Mouse (Mus musculus) cerebellum, adult 2 months (tissue): Measurements from ENCODE around the gene Gtf2ird1. TPM values are rescaled to one million over a fixed set of nuclear protein-coding genes. Genes with fewer than 3 reads are reported as not detected.

Source experiments
- DNase-seq, 2 experiments: peaks; one replicate each; pipeline ENCODE4 v3.0.0; 2021
- H3K27ac ChIP-seq: fragments of 200-500 bp; 2 replicates; pipeline ENCODE4 v1.5.1; 2012; ENCODE audit warnings: low read length, control low read depth, inconsistent platforms; ENCODE audit not compliant: insufficient read depth
- H3K27me3 ChIP-seq: fragments of 200-500 bp; 2 replicates; pipeline ENCODE4 v1.6.1; 2012; ENCODE audit warnings: inconsistent platforms, mild to moderate bottlenecking, low read length, moderate library complexity; ENCODE audit not compliant: control insufficient read depth, insufficient read depth
- H3K4me1 ChIP-seq: fragments of 200-500 bp; 2 replicates; pipeline ENCODE4 v1.6.1; 2011; ENCODE audit warnings: low read length; ENCODE audit not compliant: control insufficient read depth, insufficient read depth
- H3K4me3 ChIP-seq: fragments of 200-500 bp; replicated peaks from 2 replicates; pipeline ENCODE3; 2011; ENCODE audit warnings: mild to moderate bottlenecking, low read depth, low read length, control low read depth; ENCODE audit not compliant: insufficient read depth
- CTCF ChIP-seq: fragments of 200-500 bp; IDR thresholded peaks from 2 replicates; pipeline ENCODE4 v1.5.1; 2011; ENCODE audit warnings: low read depth, mild to moderate bottlenecking, control low read depth, low read length, moderate library complexity, borderline replicate concordance; ENCODE audit not compliant: insufficient read depth
- POLR2A ChIP-seq: fragments of 200-500 bp; IDR thresholded peaks from 2 replicates; pipeline ENCODE4 v1.6.1; 2011; ENCODE audit warnings: low read length, control low read depth, borderline replicate concordance; ENCODE audit not compliant: insufficient read depth
- WGBS: fragments of 180-500 bp; shearing (Covaris S2); methylation state at CpG from one replicate; pipeline ENCODE4 v1.1.7; 2018; 5-methylcytosine and 5-hydroxymethylcytosine counted together
- polyA plus RNA-seq: library from polyadenylated mRNA; depleted of rRNA; stranded (reverse); fragments of >200 nt; gene quantifications from 2 replicates; pipeline ENCODE4 v1.2.3, GENCODE M21; 2012; rRNA removed

Gene Gtf2ird1
- polyA plus RNA-seq, 1 experiment = 47.0 TPM

DNA sequence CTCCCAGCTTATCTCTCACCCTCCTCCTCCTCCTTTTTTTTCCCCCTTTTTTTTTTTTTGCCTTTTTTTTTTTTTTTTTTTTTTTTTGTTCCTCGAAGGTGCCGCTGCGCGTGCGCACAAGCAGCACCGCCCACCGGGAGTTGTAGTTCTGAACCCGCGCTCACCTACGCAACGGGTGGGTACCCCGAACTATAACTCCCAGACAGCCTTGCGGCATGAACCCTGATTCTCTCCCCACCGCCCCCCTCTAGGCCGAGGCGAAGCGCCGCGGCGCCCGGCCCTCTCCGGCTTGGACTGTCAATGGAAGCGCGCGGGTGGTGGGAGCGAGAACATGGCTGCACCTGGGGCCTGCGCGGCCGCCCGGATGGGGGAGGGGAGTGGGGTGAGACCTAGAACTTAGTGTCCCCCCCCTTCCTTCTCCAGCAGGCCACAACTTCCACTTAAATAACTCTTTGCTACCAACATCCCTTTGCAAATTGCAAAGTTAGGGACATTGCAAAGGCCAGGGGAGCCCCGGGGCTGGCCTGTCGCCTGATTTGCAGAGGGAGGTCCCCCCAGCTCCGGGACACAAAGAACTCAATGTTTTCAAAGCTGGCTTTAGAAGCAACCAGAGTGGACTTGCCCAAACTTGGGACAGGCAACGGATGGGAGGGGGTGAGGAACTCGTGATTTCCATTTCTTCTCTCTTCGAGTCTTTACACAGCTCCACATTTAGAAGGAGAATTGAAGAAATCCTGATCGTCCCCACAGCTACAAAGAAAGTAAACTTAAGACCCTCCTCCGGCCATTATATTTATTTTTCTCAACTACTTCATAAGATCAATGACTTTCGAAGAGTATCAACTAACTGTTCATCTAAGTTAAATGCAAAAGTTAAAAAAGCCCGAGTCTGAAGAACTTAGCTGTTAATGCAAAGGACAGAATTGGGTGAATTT lies 141.6 kb downstream of the Gtf2ird1 start, which contains the start of gene Gtf2i:
Gtf2i (minus strand) TSS at position 73 of the 935 bp plus-strand sequence.
- Histone ChIP-seq H3K27ac (peak within 1 kb of the TSS; percentile 98), H3K4me1 (no peaks in the 10 kb centered on the region), H3K4me3 (peak within 1 kb of the TSS; percentile 96), H3K27me3 (no peaks in the 10 kb centered on the region)
- TF ChIP-seq CTCF = no peak
- TF ChIP-seq POLR2A = peak; percentile 28; the same call in 1 of the 2 replicates
- peak; percentile 94 to 98 for DNase-seq
- under 1% methylated on average over 40 of the region's 40 CpGs for WGBS

DNA sequence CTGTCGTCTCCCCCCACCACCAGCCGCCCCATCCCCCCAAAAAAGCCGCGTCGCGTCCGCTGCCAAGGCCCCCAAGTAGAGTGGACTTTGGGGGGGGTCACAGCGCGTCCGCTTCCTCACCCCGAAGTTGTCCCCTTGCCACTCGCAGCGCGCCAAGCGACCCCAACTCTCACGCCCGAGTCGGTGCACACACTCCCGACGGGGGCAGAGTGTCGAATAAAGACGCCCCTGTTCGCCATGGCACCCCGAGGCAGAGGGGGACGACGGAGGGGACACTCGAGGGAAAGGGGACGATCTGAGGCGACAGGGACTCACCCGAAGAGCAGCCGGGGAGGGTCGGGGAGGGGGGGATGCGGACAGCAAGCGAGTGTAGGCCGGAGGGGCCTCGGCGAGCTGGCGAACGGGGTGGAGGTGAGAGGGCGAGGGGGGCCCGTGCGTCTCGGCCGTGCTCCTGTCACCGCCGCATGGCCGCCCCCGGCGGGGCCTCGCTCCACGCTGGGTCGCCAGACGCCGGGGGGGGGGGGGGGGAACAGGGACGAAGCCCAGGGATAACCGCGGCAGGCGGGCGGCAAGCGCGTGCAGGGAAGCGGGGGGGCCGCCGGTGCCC lies 142.3 kb downstream of the Gtf2ird1 start:
- Histone ChIP-seq H3K27me3 (no peaks in the 10 kb centered on the region), H3K4me3 (peak overlapping the region; percentile 96), H3K27ac (peak overlapping the region; percentile 98), H3K4me1 (no peaks in the 10 kb centered on the region)
- TF ChIP-seq CTCF = no peak
- no peak for TF ChIP-seq POLR2A
- DNase-seq = peak in 1 of 2 experiments; percentile 74
- under 1% methylated on average over 42 of the region's 64 CpGs for WGBS

- under 1% methylated on average over 67 of the region's 68 CpGs for WGBS
- peak overlapping the region; percentile 96 for H3K4me3 ChIP-seq
- no peaks in the 10 kb centered on the region for H3K27me3 ChIP-seq
- no peaks in the 10 kb centered on the region for H3K4me1 ChIP-seq
- peak overlapping the region; percentile 98 for H3K27ac ChIP-seq
- TF ChIP-seq CTCF = no peak
- peak; percentile 73; the same call in 1 of the 2 replicates for TF ChIP-seq POLR2A
- DNase-seq = peak; percentile 95 to 96
Measured at GRCm38 (mm10) chr5:134313451-134314067, 143.0 kb downstream of the Gtf2ird1 start.

- no peak for DNase-seq
- TF ChIP-seq POLR2A (no peak), CTCF (no peak)
- Histone ChIP-seq H3K27ac (no peak overlapping the region), H3K4me1 (no peaks in the 10 kb centered on the region; the same call in 1 of the 2 replicates), H3K4me3 (peak overlapping the region; percentile 96), H3K27me3 (no peaks in the 10 kb centered on the region)
- 4% methylated on average over 19 of the region's 19 CpGs for WGBS
Measured at GRCm38 (mm10) chr5:134312691-134313450, 143.6 kb downstream of the Gtf2ird1 start.

- H3K27me3 ChIP-seq = no peaks in the 10 kb centered on the region
- no peak for DNase-seq
- H3K4me3 ChIP-seq = no peak overlapping the region
- H3K27ac ChIP-seq = no peak overlapping the region
- H3K4me1 ChIP-seq = peaks cover 3% of the 10 kb centered on the region; the same call in 1 of the 2 replicates
- TF ChIP-seq POLR2A (no peak), CTCF (no peak)
- WGBS = 48% methylated on average over 6 of the region's 6 CpGs
Measured at GRCm38 (mm10) chr5:134311894-134312411, 144.6 kb downstream of the Gtf2ird1 start.

DNA sequence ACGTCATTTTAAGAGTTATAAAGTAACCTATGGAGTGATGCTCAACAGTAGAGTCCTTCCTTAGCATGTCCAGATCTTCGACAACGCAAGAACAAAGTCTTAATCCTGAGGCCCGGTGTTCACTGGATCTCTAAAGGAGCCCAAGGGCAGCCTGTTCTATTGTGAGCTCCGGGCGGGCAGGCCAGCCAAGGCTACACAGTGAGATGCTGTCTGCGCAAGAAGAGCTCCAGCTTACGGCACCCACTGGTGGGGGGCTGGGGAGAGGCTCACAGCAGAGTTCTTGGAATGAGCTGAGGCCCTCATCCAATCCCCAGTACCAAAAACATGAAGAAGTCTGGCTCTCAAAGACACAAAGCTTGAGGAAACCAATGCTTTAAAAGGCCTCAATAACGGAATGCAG lies 146.3 kb downstream of the Gtf2ird1 start:
- no peak for DNase-seq
- TF ChIP-seq CTCF (no peak), POLR2A (no peak)
- Histone ChIP-seq H3K27ac (no peak overlapping the region), H3K4me1 (peaks cover 3% of the 10 kb centered on the region; the same call in 1 of the 2 replicates), H3K27me3 (no peaks in the 10 kb centered on the region), H3K4me3 (no peak overlapping the region)
- WGBS = 75% methylated on average over 9 of the region's 9 CpGs

DNA sequence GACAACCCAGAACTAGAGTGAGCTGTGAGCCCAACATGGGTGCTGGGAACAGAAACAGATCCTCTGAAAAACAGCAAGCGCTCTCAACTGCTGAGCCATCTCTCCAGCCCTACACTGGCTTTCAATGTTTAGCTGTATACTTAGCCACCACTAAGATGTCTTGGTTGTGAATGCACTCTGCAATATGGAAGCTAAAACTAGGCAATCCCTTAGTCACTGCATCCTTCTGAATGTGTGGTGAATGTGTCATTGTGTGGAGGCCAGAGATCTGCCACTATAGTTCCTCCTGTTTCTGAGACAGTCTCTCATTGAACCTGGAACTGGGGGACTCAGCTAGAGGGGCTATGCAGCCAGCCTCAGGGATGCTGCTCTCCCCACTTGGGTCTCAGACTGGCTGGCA lies 147.2 kb downstream of the Gtf2ird1 start:
- DNase-seq = no peak
- H3K4me1 ChIP-seq = peaks cover 8% of the 10 kb centered on the region

More for the DNA sequence above, 147.2 kb downstream of the Gtf2ird1 start:
- no peak for TF ChIP-seq POLR2A
- no peak for TF ChIP-seq CTCF
- 100% methylated on average over 1 of the region's 1 CpGs for WGBS
- no peak overlapping the region for H3K27ac ChIP-seq
- no peaks in the 10 kb centered on the region for H3K27me3 ChIP-seq
- no peak overlapping the region for H3K4me3 ChIP-seq

Other genes starting within 250 kb of the Gtf2ird1 start
- gene Ncf1, start 227.1 kb downstream of the Gtf2ird1 start, polyA plus RNA-seq = 2.5 and 3.0 TPM in 2 replicates
- gene Gtf2i, start 142.0 kb downstream of the Gtf2ird1 start, polyA plus RNA-seq = 154 and 157 TPM in 2 replicates
- 54.2 and 59.1 TPM in 2 replicates for gene Clip2, start 95.7 kb upstream of the Gtf2ird1 start, polyA plus RNA-seq
- 0.05 TPM in 1 of 2 replicates, not detected in the other for gene Syna, start 103.5 kb upstream of the Gtf2ird1 start, polyA plus RNA-seq
- 113 and 116 TPM in 2 replicates for gene Rfc2, start 124.7 kb upstream of the Gtf2ird1 start, polyA plus RNA-seq
- gene Lat2, start 158.3 kb upstream of the Gtf2ird1 start, polyA plus RNA-seq = 2.1 and 3.0 TPM in 2 replicates
- gene Eif4h, start 182.8 kb upstream of the Gtf2ird1 start, polyA plus RNA-seq = 371 and 379 TPM in 2 replicates
- gene Limk1, start 231.9 kb upstream of the Gtf2ird1 start, polyA plus RNA-seq = 78.7 and 99.2 TPM in 2 replicates